Mouse (Mus musculus): ENCODE measurements at regions not wholly inside any gene's neighbourhood (a gene's known extent, or its start where the extent isn't known, plus 50 kb on each side); places are given as distances from the start of the nearest gene placed in this dataset.

- 75% methylated on average over 13 of the region's 13 CpGs for WGBS
- no peak overlapping the region for H3K4me3 ChIP-seq (replicated peaks; ENCODE audit: control insufficient read depth, low read depth, low read length)
- no peak overlapping the region for H3K27ac ChIP-seq (ENCODE audit: control insufficient read depth, insufficient read depth, low read depth, low read length, poor library complexity)
- peaks cover 3% of the 10 kb centered on the region; the same call in 1 of the 2 replicates for H3K4me1 ChIP-seq (ENCODE audit: control insufficient read depth, insufficient read depth, low read length)
- TF ChIP-seq POLR2A (IDR thresholded peaks at IDR 0.05; ENCODE audit: borderline replicate concordance, control insufficient read depth, low read depth, low read length) = no peak
- no peak for TF ChIP-seq CTCF (IDR thresholded peaks at IDR 0.05; ENCODE audit: control insufficient read depth, insufficient read depth, low read length)
Measured at GRCm38 (mm10) chr16:95864106-95864505, 126.7 kb downstream of the Psmg1 start.

GRCm38 (mm10) chr16:95863565-95863964 is 127.2 kb downstream of the Psmg1 start:
- H3K27ac ChIP-seq (ENCODE audit: control insufficient read depth, insufficient read depth, low read depth, low read length, poor library complexity) = no peak overlapping the region
- H3K4me3 ChIP-seq (replicated peaks; ENCODE audit: control insufficient read depth, low read depth, low read length) = no peak overlapping the region
- WGBS = 67% methylated on average over 4 of the region's 4 CpGs
- H3K4me1 ChIP-seq (ENCODE audit: control insufficient read depth, insufficient read depth, low read length) = peaks cover 2% of the 10 kb centered on the region; the same call in 1 of the 2 replicates
- TF ChIP-seq POLR2A (IDR thresholded peaks at IDR 0.05; ENCODE audit: borderline replicate concordance, control insufficient read depth, low read depth, low read length) (no peak), CTCF (IDR thresholded peaks at IDR 0.05; ENCODE audit: control insufficient read depth, insufficient read depth, low read length) (no peak)

GRCm38 (mm10) chr16:95862621-95863020 is 128.1 kb downstream of the Psmg1 start:
- TF ChIP-seq CTCF (IDR thresholded peaks at IDR 0.05; ENCODE audit: control insufficient read depth, insufficient read depth, low read length) = no peak
- no peak for TF ChIP-seq POLR2A (IDR thresholded peaks at IDR 0.05; ENCODE audit: borderline replicate concordance, control insufficient read depth, low read depth, low read length)
- H3K4me1 ChIP-seq (ENCODE audit: control insufficient read depth, insufficient read depth, low read length) = peaks cover 2% of the 10 kb centered on the region; the same call in 1 of the 2 replicates
- H3K4me3 ChIP-seq (replicated peaks; ENCODE audit: control insufficient read depth, low read depth, low read length) = no peak overlapping the region
- 6% methylated on average over 3 of the region's 3 CpGs for WGBS
- no peak overlapping the region for H3K27ac ChIP-seq (ENCODE audit: control insufficient read depth, insufficient read depth, low read depth, low read length, poor library complexity)

- TF ChIP-seq CTCF (IDR thresholded peaks at IDR 0.05; ENCODE audit: control insufficient read depth, insufficient read depth, low read length) (no peak), POLR2A (IDR thresholded peaks at IDR 0.05; ENCODE audit: borderline replicate concordance, control insufficient read depth, low read depth, low read length) (no peak)
- Histone ChIP-seq H3K27ac (ENCODE audit: control insufficient read depth, insufficient read depth, low read depth, low read length, poor library complexity) (no peak overlapping the region), H3K4me1 (ENCODE audit: control insufficient read depth, insufficient read depth, low read length) (peaks cover 2% of the 10 kb centered on the region; the same call in 1 of the 2 replicates), H3K4me3 (replicated peaks; ENCODE audit: control insufficient read depth, low read depth, low read length) (no peak overlapping the region)
- WGBS = 20% methylated on average over 12 of the region's 12 CpGs
Measured at GRCm38 (mm10) chr16:95861231-95861690, 129.5 kb downstream of the Psmg1 start.

GRCm38 (mm10) chr16:95860810-95861209 is 129.9 kb downstream of the Psmg1 start:
- TF ChIP-seq POLR2A (IDR thresholded peaks at IDR 0.05; ENCODE audit: borderline replicate concordance, control insufficient read depth, low read depth, low read length) (no peak), CTCF (IDR thresholded peaks at IDR 0.05; ENCODE audit: control insufficient read depth, insufficient read depth, low read length) (no peak)
- H3K27ac ChIP-seq (ENCODE audit: control insufficient read depth, insufficient read depth, low read depth, low read length, poor library complexity) = no peak overlapping the region
- no peak overlapping the region for H3K4me3 ChIP-seq (replicated peaks; ENCODE audit: control insufficient read depth, low read depth, low read length)
- WGBS = 18% methylated on average over 9 of the region's 9 CpGs
- peaks cover 2% of the 10 kb centered on the region; the same call in 1 of the 2 replicates for H3K4me1 ChIP-seq (ENCODE audit: control insufficient read depth, insufficient read depth, low read length)

GRCm38 (mm10) chr16:95860111-95860510 is 130.6 kb downstream of the Psmg1 start:
- peaks cover 2% of the 10 kb centered on the region; the same call in 1 of the 2 replicates for H3K4me1 ChIP-seq (ENCODE audit: control insufficient read depth, insufficient read depth, low read length)
- 79% methylated on average over 5 of the region's 5 CpGs for WGBS
- H3K4me3 ChIP-seq (replicated peaks; ENCODE audit: control insufficient read depth, low read depth, low read length) = no peak overlapping the region
- H3K27ac ChIP-seq (ENCODE audit: control insufficient read depth, insufficient read depth, low read depth, low read length, poor library complexity) = no peak overlapping the region
- TF ChIP-seq CTCF (IDR thresholded peaks at IDR 0.05; ENCODE audit: control insufficient read depth, insufficient read depth, low read length) = no peak
- no peak for TF ChIP-seq POLR2A (IDR thresholded peaks at IDR 0.05; ENCODE audit: borderline replicate concordance, control insufficient read depth, low read depth, low read length)

- 75% methylated on average over 3 of the region's 3 CpGs for WGBS
- TF ChIP-seq POLR2A (IDR thresholded peaks at IDR 0.05; ENCODE audit: borderline replicate concordance, control insufficient read depth, low read depth, low read length) = no peak
- no peak for TF ChIP-seq CTCF (IDR thresholded peaks at IDR 0.05; ENCODE audit: control insufficient read depth, insufficient read depth, low read length)
- Histone ChIP-seq H3K4me3 (replicated peaks; ENCODE audit: control insufficient read depth, low read depth, low read length) (no peak overlapping the region), H3K4me1 (ENCODE audit: control insufficient read depth, insufficient read depth, low read length) (peaks cover 2% of the 10 kb centered on the region; the same call in 1 of the 2 replicates), H3K27ac (ENCODE audit: control insufficient read depth, insufficient read depth, low read depth, low read length, poor library complexity) (no peak overlapping the region)
Measured at GRCm38 (mm10) chr16:95857403-95857802, 133.4 kb downstream of the Psmg1 start.

GRCm38 (mm10) chr16:95855230-95855629 is 135.5 kb downstream of the Psmg1 start:
- 72% methylated on average over 2 of the region's 2 CpGs for WGBS
- Histone ChIP-seq H3K4me3 (replicated peaks; ENCODE audit: control insufficient read depth, low read depth, low read length) (no peak overlapping the region), H3K27ac (ENCODE audit: control insufficient read depth, insufficient read depth, low read depth, low read length, poor library complexity) (no peak overlapping the region), H3K4me1 (ENCODE audit: control insufficient read depth, insufficient read depth, low read length) (no peaks in the 10 kb centered on the region; the same call in 1 of the 2 replicates)
- TF ChIP-seq POLR2A (IDR thresholded peaks at IDR 0.05; ENCODE audit: borderline replicate concordance, control insufficient read depth, low read depth, low read length) = no peak
- TF ChIP-seq CTCF (IDR thresholded peaks at IDR 0.05; ENCODE audit: control insufficient read depth, insufficient read depth, low read length) = no peak

GRCm38 (mm10) chr16:95851907-95852306 is 138.9 kb downstream of the Psmg1 start:
- TF ChIP-seq POLR2A (IDR thresholded peaks at IDR 0.05; ENCODE audit: borderline replicate concordance, control insufficient read depth, low read depth, low read length) (no peak), CTCF (IDR thresholded peaks at IDR 0.05; ENCODE audit: control insufficient read depth, insufficient read depth, low read length) (no peak)
- no peak overlapping the region for H3K27ac ChIP-seq (ENCODE audit: control insufficient read depth, insufficient read depth, low read depth, low read length, poor library complexity)
- peaks cover 3% of the 10 kb centered on the region; the same call in 1 of the 2 replicates for H3K4me1 ChIP-seq (ENCODE audit: control insufficient read depth, insufficient read depth, low read length)
- WGBS = 55% methylated on average over 5 of the region's 5 CpGs
- no peak overlapping the region for H3K4me3 ChIP-seq (replicated peaks; ENCODE audit: control insufficient read depth, low read depth, low read length)

All from bone marrow, adult 2 months (tissue).